Mouse (Mus musculus): ENCODE data around the gene Slc6a9. TPM values are rescaled to one million over a fixed set of nuclear protein-coding genes. Genes with fewer than 3 reads are reported as not detected.

The Slc6a9 gene
- polyA plus RNA-seq, 1 experiment: 197 TPM

DNA sequence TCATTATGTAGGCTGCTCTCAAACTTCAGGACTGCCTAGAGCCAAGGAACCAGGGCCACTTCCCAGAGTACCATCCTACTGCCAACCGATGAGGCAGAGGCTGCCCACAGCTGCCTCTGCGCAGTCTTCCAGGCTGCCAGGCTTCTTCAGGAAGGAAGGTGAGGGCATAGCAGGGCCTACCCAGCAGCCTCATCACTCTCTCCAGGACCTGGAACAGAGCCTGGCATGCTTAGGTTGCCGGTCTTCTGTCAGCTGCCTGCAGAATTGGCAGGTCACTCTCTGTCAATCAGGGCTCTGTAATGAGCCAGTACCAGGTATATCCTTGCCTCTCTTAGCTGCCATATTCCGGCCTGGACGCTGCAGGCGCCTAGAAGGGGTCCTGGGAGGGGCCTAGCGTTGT lies 15.9 kb downstream of the Slc6a9 start:
- no peak overlapping the region for H3K4me3 ChIP-seq (replicated peaks; ENCODE audit: insufficient read depth, low read depth, low read length)
- H3K27ac ChIP-seq (ENCODE audit: insufficient read depth, low read length): peak overlapping the region; percentile 3; the same call in 1 of the 2 replicates
- no peak for TF ChIP-seq CTCF (IDR thresholded peaks at IDR 0.05; ENCODE audit: borderline replicate concordance, insufficient read depth, low read depth, low read length)
- no peak for TF ChIP-seq POLR2A (IDR thresholded peaks at IDR 0.05; ENCODE audit: borderline replicate concordance, insufficient read depth, low read length)
- peak; percentile 42 to 65 for DNase-seq
- H3K4me1 ChIP-seq (ENCODE audit: control insufficient read depth, insufficient read depth, low read length): peaks cover 19% of the 10 kb centered on the region
- no peaks in the 10 kb centered on the region for H3K27me3 ChIP-seq (ENCODE audit: control insufficient read depth, insufficient read depth, low read length)
- WGBS: 18% methylated on average over 7 of the region's 7 CpGs

DNA sequence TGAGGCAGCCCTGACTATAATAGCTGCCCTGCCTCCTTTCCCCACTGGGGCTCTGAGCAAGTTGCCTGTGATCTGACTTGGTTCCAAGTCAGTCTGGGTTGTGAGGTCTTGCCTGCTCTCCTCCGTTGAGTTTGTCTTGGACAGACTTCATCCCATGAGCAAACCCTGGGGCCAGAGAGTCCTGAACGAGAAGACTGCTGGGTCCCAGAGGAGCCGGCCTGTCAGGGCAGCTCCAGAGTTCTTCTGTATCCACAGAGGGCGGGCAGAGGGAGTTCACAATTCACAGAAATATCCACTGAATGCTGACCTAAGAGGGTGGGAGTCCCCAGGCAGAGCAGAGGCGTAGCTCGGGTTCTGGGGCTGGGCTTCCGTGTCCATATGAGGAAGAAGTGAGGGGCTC lies 16.6 kb downstream of the Slc6a9 start:
- no peaks in the 10 kb centered on the region for H3K27me3 ChIP-seq (ENCODE audit: control insufficient read depth, insufficient read depth, low read length)
- 78% methylated on average over 7 of the region's 7 CpGs for WGBS
- TF ChIP-seq POLR2A (IDR thresholded peaks at IDR 0.05; ENCODE audit: borderline replicate concordance, insufficient read depth, low read length) (no peak), CTCF (IDR thresholded peaks at IDR 0.05; ENCODE audit: borderline replicate concordance, insufficient read depth, low read depth, low read length) (no peak)
- H3K4me1 ChIP-seq (ENCODE audit: control insufficient read depth, insufficient read depth, low read length): peaks cover 19% of the 10 kb centered on the region
- peak overlapping the region; percentile 24; the same call in 1 of the 2 replicates for H3K27ac ChIP-seq (ENCODE audit: insufficient read depth, low read length)
- DNase-seq: no peak
- no peak overlapping the region for H3K4me3 ChIP-seq (replicated peaks; ENCODE audit: insufficient read depth, low read depth, low read length)

DNA sequence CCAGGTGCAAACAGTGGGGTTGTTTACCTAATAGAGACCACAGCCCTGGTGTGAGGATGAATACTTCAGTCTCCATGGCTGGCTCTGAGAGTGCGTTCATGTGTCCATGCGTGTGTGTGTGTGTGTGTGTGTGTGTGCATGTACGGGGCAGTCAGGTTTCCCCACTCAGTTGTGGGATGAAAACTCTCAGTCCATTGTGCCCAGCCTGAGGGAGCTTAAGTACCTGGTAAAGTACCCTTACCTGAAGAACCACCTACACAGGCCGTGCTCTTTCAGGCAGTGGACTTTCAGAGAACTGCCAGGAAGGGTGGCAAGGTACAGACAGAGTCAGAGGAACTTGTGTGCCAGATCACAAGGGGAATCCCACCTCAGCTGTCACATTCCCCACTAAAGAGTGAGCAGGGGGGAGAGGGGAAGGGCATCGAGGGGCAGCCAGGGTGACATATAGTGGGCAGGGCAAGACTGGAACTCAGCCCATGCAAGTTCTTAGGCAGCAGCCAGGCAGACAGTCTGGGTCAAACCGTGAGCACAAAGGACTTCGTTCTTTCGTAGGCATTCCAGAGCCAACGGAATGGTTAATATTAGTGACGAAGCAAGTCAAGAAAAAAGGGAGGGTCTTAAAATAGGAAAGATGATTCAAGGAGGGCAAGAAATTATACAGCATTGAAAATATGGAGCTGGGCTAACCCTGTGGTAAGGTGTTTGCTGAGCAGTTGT lies 18.0 kb downstream of the Slc6a9 start:
- Histone ChIP-seq H3K27ac (ENCODE audit: insufficient read depth, low read length) (no peak overlapping the region; the same call in 1 of the 2 replicates), H3K4me1 (ENCODE audit: control insufficient read depth, insufficient read depth, low read length) (peaks cover 19% of the 10 kb centered on the region), H3K4me3 (replicated peaks; ENCODE audit: insufficient read depth, low read depth, low read length) (no peak overlapping the region), H3K27me3 (ENCODE audit: control insufficient read depth, insufficient read depth, low read length) (no peaks in the 10 kb centered on the region)
- no peak for DNase-seq
- 69% methylated on average over 10 of the region's 10 CpGs for WGBS
- TF ChIP-seq POLR2A (IDR thresholded peaks at IDR 0.05; ENCODE audit: borderline replicate concordance, insufficient read depth, low read length): no peak
- no peak for TF ChIP-seq CTCF (IDR thresholded peaks at IDR 0.05; ENCODE audit: borderline replicate concordance, insufficient read depth, low read depth, low read length)

DNA sequence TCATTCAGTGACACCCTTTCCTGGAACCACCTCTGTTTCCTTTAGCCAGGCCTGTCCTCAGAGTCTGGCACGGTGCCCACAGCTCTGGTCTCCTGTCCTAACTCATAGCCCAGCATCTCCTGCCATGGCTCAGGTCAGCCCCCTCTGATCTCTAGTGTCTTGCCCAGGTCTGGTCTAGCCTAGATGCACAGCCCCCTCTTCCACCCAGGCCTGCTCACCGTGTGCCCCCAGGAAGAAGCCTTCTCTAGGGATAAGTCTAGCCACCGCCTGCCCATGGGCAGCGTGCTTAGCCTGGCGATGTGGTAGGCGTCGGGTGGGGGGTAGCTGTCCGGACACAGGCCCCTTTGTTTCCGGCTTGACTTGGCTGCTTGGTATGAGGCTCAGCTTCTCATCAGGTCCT lies 20.8 kb downstream of the Slc6a9 start:
- H3K27me3 ChIP-seq (ENCODE audit: control insufficient read depth, insufficient read depth, low read length): no peaks in the 10 kb centered on the region
- no peak overlapping the region for H3K4me3 ChIP-seq (replicated peaks; ENCODE audit: insufficient read depth, low read depth, low read length)
- 56% methylated on average over 9 of the region's 9 CpGs for WGBS
- H3K27ac ChIP-seq (ENCODE audit: insufficient read depth, low read length): peak overlapping the region; percentile 44; the same call in 1 of the 2 replicates
- peak; percentile 36 to 37 for DNase-seq
- H3K4me1 ChIP-seq (ENCODE audit: control insufficient read depth, insufficient read depth, low read length): peaks cover 13% of the 10 kb centered on the region
- TF ChIP-seq CTCF (IDR thresholded peaks at IDR 0.05; ENCODE audit: borderline replicate concordance, insufficient read depth, low read depth, low read length) (no peak), POLR2A (IDR thresholded peaks at IDR 0.05; ENCODE audit: borderline replicate concordance, insufficient read depth, low read length) (no peak)

DNA sequence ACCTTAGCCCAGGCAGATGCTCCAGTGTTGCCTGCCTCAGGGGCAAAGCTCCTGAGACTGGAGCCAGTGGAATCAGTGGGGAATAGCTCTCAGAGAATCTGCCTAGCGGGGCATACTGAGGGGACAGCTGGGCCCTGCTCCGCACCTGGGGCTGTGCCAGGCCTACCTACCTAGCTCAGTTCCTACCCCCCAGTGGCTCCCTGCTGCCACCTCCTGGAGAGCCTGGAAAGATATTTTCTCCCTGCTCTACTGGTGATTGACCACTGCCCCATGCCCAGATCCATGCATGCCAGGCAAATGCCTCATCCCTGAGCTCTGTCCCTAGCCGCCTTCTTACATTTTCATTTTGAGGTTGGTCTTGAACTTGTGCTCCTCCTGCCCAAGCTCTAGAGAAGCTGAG lies 24.5 kb downstream of the Slc6a9 start:
- TF ChIP-seq POLR2A (IDR thresholded peaks at IDR 0.05; ENCODE audit: borderline replicate concordance, insufficient read depth, low read length) (no peak), CTCF (IDR thresholded peaks at IDR 0.05; ENCODE audit: borderline replicate concordance, insufficient read depth, low read depth, low read length) (peak; percentile 47)
- Histone ChIP-seq H3K27me3 (ENCODE audit: control insufficient read depth, insufficient read depth, low read length) (no peaks in the 10 kb centered on the region), H3K4me3 (replicated peaks; ENCODE audit: insufficient read depth, low read depth, low read length) (no peak overlapping the region), H3K4me1 (ENCODE audit: control insufficient read depth, insufficient read depth, low read length) (peaks cover 8% of the 10 kb centered on the region), H3K27ac (ENCODE audit: insufficient read depth, low read length) (0 out of 2 replicates have a peak overlapping the region, but pooled peaks have one; percentile 2)
- 29% methylated on average over 3 of the region's 3 CpGs for WGBS
- peak; percentile 58 to 60 for DNase-seq

DNA sequence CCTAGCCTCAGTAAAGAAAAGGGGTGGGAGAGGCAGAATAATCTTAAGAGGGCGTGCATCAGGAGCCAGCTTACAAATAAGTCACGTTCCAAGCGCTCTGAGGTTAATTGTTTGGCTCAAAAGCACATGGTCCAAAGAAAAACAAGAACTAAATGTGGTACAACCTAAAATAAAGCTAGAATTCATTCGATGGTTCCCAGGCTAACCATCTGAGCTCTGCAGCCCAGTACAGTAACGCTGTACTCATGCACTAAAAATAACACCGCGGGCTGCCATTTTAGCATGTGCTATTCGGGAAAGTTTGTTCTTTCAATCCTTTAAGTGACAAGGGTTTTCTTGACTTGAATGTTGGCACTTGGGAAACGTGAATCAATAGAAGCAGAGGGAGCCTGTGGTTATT lies 26.3 kb downstream of the Slc6a9 start:
- Histone ChIP-seq H3K27me3 (ENCODE audit: control insufficient read depth, insufficient read depth, low read length) (no peaks in the 10 kb centered on the region), H3K4me1 (ENCODE audit: control insufficient read depth, insufficient read depth, low read length) (peaks cover 8% of the 10 kb centered on the region), H3K27ac (ENCODE audit: insufficient read depth, low read length) (no peak overlapping the region), H3K4me3 (replicated peaks; ENCODE audit: insufficient read depth, low read depth, low read length) (no peak overlapping the region)
- WGBS: 84% methylated on average over 9 of the region's 9 CpGs
- DNase-seq: no peak
- TF ChIP-seq POLR2A (IDR thresholded peaks at IDR 0.05; ENCODE audit: borderline replicate concordance, insufficient read depth, low read length): no peak
- TF ChIP-seq CTCF (IDR thresholded peaks at IDR 0.05; ENCODE audit: borderline replicate concordance, insufficient read depth, low read depth, low read length): no peak

DNA sequence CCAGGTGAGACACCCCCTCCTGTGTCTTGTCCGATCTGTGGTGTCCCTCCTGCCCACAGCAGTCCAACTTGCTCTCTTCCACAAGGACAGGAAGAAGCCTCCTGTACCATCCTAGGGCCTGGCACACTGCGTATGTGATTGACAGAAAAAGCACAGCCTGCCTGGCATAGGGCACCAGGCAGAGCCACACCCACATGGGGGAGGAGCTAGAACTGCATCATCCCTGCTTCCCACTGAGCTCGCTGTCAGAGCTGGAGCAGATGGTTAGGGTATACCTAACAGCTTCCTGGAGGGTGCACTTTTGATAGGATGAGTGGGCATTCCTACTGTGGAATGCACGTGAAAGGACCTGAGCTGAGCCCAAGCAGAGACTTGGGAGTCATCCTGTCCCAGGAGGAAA lies 28.5 kb downstream of the Slc6a9 start:
- TF ChIP-seq POLR2A (IDR thresholded peaks at IDR 0.05; ENCODE audit: borderline replicate concordance, insufficient read depth, low read length) (no peak), CTCF (IDR thresholded peaks at IDR 0.05; ENCODE audit: borderline replicate concordance, insufficient read depth, low read depth, low read length) (no peak)
- H3K27me3 ChIP-seq (ENCODE audit: control insufficient read depth, insufficient read depth, low read length): no peaks in the 10 kb centered on the region
- no peak for DNase-seq

DNA sequence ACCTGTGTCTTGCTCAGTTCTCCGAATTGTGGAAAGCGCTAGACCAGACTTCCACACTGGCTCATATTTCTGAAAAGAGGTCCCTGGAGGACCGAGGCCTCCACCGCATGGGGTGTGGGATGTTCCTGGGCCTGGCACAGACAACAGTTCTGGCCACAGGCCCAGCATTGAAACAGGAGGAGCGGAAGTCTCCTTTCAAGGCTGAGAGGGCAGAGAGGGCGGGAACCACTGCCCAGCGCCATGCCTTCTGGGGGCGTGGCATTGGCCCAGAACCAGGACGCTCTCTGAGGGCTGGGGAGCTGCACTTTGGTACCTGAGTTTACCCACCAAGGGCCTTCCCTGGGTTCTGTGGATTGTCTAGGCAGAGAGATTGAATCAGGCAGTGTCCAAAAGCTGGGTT lies 31.8 kb downstream of the Slc6a9 start:
- Histone ChIP-seq H3K27me3 (ENCODE audit: control insufficient read depth, insufficient read depth, low read length) (no peaks in the 10 kb centered on the region), H3K4me1 (ENCODE audit: control insufficient read depth, insufficient read depth, low read length) (no peaks in the 10 kb centered on the region), H3K27ac (ENCODE audit: insufficient read depth, low read length) (no peak overlapping the region), H3K4me3 (replicated peaks; ENCODE audit: insufficient read depth, low read depth, low read length) (no peak overlapping the region)
- WGBS: 24% methylated on average over 9 of the region's 9 CpGs
- DNase-seq: peak in 1 of 2 experiments; percentile 47
- TF ChIP-seq CTCF (IDR thresholded peaks at IDR 0.05; ENCODE audit: borderline replicate concordance, insufficient read depth, low read depth, low read length): no peak
- no peak for TF ChIP-seq POLR2A (IDR thresholded peaks at IDR 0.05; ENCODE audit: borderline replicate concordance, insufficient read depth, low read length)

More for the DNA sequence above, 28.5 kb downstream of the Slc6a9 start:
- H3K4me1 ChIP-seq (ENCODE audit: control insufficient read depth, insufficient read depth, low read length): peaks cover 8% of the 10 kb centered on the region
- H3K27ac ChIP-seq (ENCODE audit: insufficient read depth, low read length): no peak overlapping the region
- H3K4me3 ChIP-seq (replicated peaks; ENCODE audit: insufficient read depth, low read depth, low read length): no peak overlapping the region
- 33% methylated on average over 4 of the region's 4 CpGs for WGBS
